Mouse (Mus musculus) limb, embryonic 13.5 days (tissue): ENCODE data around the gene Slc44a5. TPM values are rescaled to one million over a fixed set of nuclear protein-coding genes. Genes with fewer than 3 reads are reported as not detected.
"Not testable (repeated sequence)": the region's sequence is repeated elsewhere in the genome, so short reads cannot be mapped to it uniquely, and the experiment has no call there.

Experiments used
- ATAC-seq: fragments of 200-750 bp; cut with Nextera tagmentation; 2 replicates; pipeline ENCODE4 v1.8.0; 2017; ENCODE audit warnings: low read depth, moderate number of reproducible peaks, moderate TSS enrichment; ENCODE audit not compliant: low FRiP score
- H3K27ac ChIP-seq: fragments of 300-500 bp; sonication (generic); 2 replicates; pipeline ENCODE4 v1.5.1; 2015; ENCODE audit warnings: inconsistent platforms, mild to moderate bottlenecking, moderate library complexity
- H3K27me3 ChIP-seq: fragments of 300-500 bp; sonication (generic); 2 replicates; pipeline ENCODE4 v1.6.1; 2015; ENCODE audit warnings: mild to moderate bottlenecking, inconsistent platforms
- H3K36me3 ChIP-seq: fragments of 300-500 bp; sonication (generic); 2 replicates; pipeline ENCODE4 v1.6.1; 2015; ENCODE audit warnings: inconsistent platforms, mild to moderate bottlenecking, moderate library complexity
- H3K4me1 ChIP-seq: fragments of 300-500 bp; sonication (generic); 2 replicates; pipeline ENCODE4 v1.6.1; 2015; ENCODE audit warnings: inconsistent platforms
- H3K4me2 ChIP-seq: fragments of 300-500 bp; sonication (generic); replicated peaks from 2 replicates; pipeline ENCODE4 v1.6.1; 2015; ENCODE audit warnings: inconsistent platforms, mild to moderate bottlenecking, moderate library complexity
- H3K4me3 ChIP-seq: fragments of 300-500 bp; sonication (generic); 2 replicates; pipeline ENCODE4 v1.5.1; 2015; ENCODE audit warnings: moderate library complexity, mild to moderate bottlenecking, inconsistent platforms
- H3K9ac ChIP-seq: fragments of 300-500 bp; sonication (generic); 2 replicates; pipeline ENCODE4 v1.6.1; 2015; ENCODE audit warnings: mild to moderate bottlenecking, inconsistent platforms
- H3K9me3 ChIP-seq: fragments of 300-500 bp; sonication (generic); 2 replicates; pipeline ENCODE4 v1.6.1; 2016; ENCODE audit warnings: inconsistent platforms
- WGBS: fragments of 180-500 bp; shearing (Covaris S2); methylation state at CpG from one replicate; pipeline ENCODE4 v1.1.7; 2015; 5-methylcytosine and 5-hydroxymethylcytosine counted together
- polyA plus RNA-seq: library from polyadenylated mRNA; unstranded; fragments of >200 nt; fragmentation: Nextera tagmentation; extraction: Ambion mirVana; gene quantifications from 2 replicates; pipeline ENCODE4 v1.2.1, GENCODE M21; 2015

Slc44a5 gene
- polyA plus RNA-seq, 1 experiment from 2014 or later = 1.0 TPM

GRCm38 (mm10) chr3:154141346-154141745 lies 168.1 kb downstream of the Slc44a5 start:
- ATAC-seq = no peak
- no peak overlapping the region for H3K4me2 ChIP-seq
- no peak overlapping the region for H3K27ac ChIP-seq
- no peaks in the 10 kb centered on the region for H3K4me1 ChIP-seq
- H3K9me3 ChIP-seq = no peaks in the 10 kb centered on the region
- WGBS = 70% methylated on average over 4 of the region's 4 CpGs
- no peak overlapping the region for H3K9ac ChIP-seq
- no peak overlapping the region for H3K4me3 ChIP-seq
- H3K27me3 ChIP-seq = no peaks in the 10 kb centered on the region
- no peaks in the 10 kb centered on the region for H3K36me3 ChIP-seq

DNA sequence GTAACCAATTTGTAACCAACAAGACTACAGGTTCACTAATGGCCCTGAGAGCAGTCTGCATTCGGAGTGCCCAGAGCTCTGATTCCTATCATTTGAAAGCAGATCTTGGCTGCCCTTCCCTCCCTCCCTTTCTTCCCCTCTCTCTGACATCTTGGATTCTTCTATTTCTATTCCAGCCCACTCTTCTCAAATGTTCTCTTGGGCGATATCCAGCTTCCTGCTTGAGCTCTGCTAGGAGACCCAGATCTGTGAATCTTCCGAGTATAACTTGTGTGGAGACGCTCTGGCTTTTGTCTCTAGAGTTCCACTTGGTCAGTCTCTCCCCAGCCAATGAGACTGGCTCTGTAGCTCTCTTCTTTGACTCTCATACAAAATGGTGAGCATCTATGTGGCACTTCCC lies 169.4 kb downstream of the Slc44a5 start:
- Histone ChIP-seq H3K27ac (no peak overlapping the region), H3K36me3 (no peaks in the 10 kb centered on the region), H3K4me3 (no peak overlapping the region), H3K9ac (no peak overlapping the region), H3K27me3 (no peaks in the 10 kb centered on the region), H3K9me3 (no peaks in the 10 kb centered on the region), H3K4me1 (no peaks in the 10 kb centered on the region), H3K4me2 (no peak overlapping the region)
- no peak for ATAC-seq
- WGBS = 87% methylated on average over 4 of the region's 4 CpGs

DNA sequence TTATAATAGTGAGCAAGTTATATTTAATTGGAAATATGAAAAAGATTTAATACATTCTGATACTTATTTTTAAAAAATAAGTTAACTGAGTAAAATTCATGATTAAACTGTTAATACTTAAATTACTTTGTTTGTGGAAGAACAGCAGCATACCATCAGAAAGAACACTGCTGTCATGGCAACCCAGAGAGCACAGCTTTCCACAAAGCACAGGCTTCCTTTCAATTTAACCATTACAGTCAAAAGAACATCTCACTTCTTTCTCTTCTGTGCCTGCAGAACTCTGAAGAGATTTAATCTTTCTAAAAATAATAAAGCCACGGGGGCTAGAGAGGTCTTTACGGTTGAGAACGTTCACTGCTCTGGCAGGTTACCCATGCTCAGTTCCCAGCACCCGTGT lies 172.5 kb downstream of the Slc44a5 start:
- no peak overlapping the region for H3K4me3 ChIP-seq
- WGBS = 81% methylated on average over 4 of the region's 4 CpGs
- no peak overlapping the region for H3K9ac ChIP-seq
- H3K27me3 ChIP-seq = no peaks in the 10 kb centered on the region
- no peak overlapping the region for H3K27ac ChIP-seq
- H3K36me3 ChIP-seq = no peaks in the 10 kb centered on the region
- no peak overlapping the region for H3K4me2 ChIP-seq
- H3K9me3 ChIP-seq = no peaks in the 10 kb centered on the region
- no peak for ATAC-seq
- no peaks in the 10 kb centered on the region for H3K4me1 ChIP-seq

DNA sequence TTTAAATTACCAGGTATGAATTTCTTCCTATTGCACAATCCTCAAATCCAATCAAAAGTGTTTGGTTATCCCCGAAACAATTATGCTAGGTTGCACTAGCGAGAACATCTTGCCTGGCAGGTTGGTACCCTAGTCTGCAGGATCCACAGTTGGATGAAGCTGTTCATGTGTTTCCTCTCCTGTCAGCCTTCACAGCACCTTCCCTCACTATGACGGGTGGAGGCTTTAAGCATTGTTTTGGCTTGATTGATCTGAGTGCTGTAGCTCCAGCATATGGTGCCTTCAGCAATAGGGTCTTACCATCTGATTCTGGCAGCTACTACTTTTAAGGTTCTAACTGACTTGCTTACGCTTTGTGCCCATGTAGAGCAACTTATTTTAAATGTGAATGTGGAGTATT lies 176.5 kb downstream of the Slc44a5 start:
- no peak for ATAC-seq
- Histone ChIP-seq H3K9ac (no peak overlapping the region), H3K36me3 (no peaks in the 10 kb centered on the region), H3K27me3 (no peaks in the 10 kb centered on the region), H3K9me3 (no peaks in the 10 kb centered on the region), H3K4me1 (no peaks in the 10 kb centered on the region), H3K27ac (no peak overlapping the region), H3K4me2 (no peak overlapping the region), H3K4me3 (no peak overlapping the region)
- 83% methylated on average over 4 of the region's 4 CpGs for WGBS

GRCm38 (mm10) chr3:154153541-154153940 lies 180.3 kb downstream of the Slc44a5 start:
- not testable (repeated sequence) for H3K4me2 ChIP-seq, H3K4me3 ChIP-seq, H3K27ac ChIP-seq, H3K27me3 ChIP-seq, H3K36me3 ChIP-seq, H3K4me1 ChIP-seq, H3K9ac ChIP-seq, H3K9me3 ChIP-seq, ATAC-seq
- 79% methylated on average over 3 of the region's 3 CpGs for WGBS

DNA sequence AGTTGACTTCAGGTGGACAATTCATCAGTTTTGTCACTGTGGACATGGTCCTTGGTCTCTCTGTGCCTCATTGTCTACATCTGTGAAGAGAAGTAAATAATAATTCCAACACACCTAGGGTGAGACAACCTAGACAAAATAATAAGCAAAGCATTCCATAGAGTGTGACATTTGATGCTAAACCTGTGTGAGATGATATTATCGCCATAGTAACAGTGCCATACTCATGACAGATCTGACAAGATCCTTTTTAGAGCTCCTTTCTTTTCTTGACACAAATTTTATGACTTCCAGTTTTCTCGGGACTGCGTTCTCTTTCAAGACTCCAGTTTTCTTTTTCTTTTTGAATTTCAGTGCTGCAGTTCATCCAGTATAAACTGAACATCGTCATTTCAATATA lies 192.6 kb downstream of the Slc44a5 start:
- 83% methylated on average over 4 of the region's 4 CpGs for WGBS
- no peak overlapping the region for H3K4me3 ChIP-seq
- no peaks in the 10 kb centered on the region for H3K4me1 ChIP-seq
- ATAC-seq = no peak
- no peak overlapping the region for H3K4me2 ChIP-seq
- H3K27ac ChIP-seq = no peak overlapping the region
- H3K36me3 ChIP-seq = no peaks in the 10 kb centered on the region
- no peaks in the 10 kb centered on the region for H3K27me3 ChIP-seq
- no peak overlapping the region for H3K9ac ChIP-seq
- no peaks in the 10 kb centered on the region for H3K9me3 ChIP-seq

GRCm38 (mm10) chr3:154171881-154172592 lies 198.8 kb downstream of the Slc44a5 start:
- Histone ChIP-seq H3K9ac (no peak overlapping the region), H3K9me3 (no peaks in the 10 kb centered on the region), H3K4me1 (no peaks in the 10 kb centered on the region), H3K27me3 (no peaks in the 10 kb centered on the region), H3K36me3 (no peaks in the 10 kb centered on the region), H3K27ac (no peak overlapping the region), H3K4me2 (no peak overlapping the region), H3K4me3 (no peak overlapping the region)
- ATAC-seq = no peak
- 68% methylated on average over 10 of the region's 10 CpGs for WGBS

DNA sequence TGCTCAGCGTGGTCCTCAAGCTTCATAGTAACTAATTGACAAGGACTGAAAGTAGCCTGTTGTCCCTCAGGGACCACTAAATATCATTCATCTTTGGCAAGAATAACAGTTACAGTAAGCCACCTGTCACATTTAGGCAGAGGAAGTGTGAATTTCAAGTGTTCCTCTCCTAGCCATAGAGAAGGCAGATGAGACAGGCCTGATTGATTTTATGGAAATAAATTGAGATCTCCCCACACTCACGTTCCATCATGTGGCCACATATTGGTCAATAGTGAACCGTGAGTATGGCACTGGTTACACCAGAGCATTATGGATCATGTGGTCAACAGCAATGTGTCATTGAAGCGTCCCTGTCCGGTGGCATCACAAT lies 199.3 kb downstream of the Slc44a5 start:
- Histone ChIP-seq H3K4me2 (no peak overlapping the region), H3K36me3 (no peaks in the 10 kb centered on the region), H3K4me1 (no peaks in the 10 kb centered on the region), H3K27ac (no peak overlapping the region), H3K27me3 (no peaks in the 10 kb centered on the region), H3K4me3 (no peak overlapping the region), H3K9ac (no peak overlapping the region), H3K9me3 (no peaks in the 10 kb centered on the region)
- ATAC-seq = no peak
- 88% methylated on average over 5 of the region's 5 CpGs for WGBS

- 61% methylated on average over 1 of the region's 1 CpGs for WGBS
- no peak overlapping the region for H3K4me2 ChIP-seq
- H3K27me3 ChIP-seq = no peaks in the 10 kb centered on the region
Observed at GRCm38 (mm10) chr3:154173556-154173955, 200.3 kb downstream of the Slc44a5 start.

DNA sequence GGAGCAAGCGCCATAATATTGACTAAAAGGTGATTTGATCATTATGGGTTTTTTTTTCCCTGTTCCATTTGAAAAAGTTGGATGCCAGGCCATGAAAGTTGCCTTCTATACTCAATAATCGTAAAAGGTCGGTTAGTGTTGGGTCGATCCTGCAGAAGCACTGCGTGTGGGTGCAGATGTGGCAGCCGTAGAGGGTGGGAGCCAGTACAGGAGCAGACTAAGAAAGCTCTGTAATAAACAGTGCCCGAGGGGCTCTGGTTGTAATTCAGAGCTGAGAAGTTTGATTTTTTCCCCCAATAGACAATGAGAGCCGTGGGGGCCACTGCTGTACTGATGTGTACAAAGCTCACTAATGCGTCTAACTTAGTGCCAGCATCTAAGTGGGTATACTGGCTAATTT lies 200.8 kb downstream of the Slc44a5 start:
- Histone ChIP-seq H3K4me1 (peaks cover 4% of the 10 kb centered on the region; the same call in 1 of the 2 replicates), H3K4me3 (no peak overlapping the region), H3K9me3 (no peaks in the 10 kb centered on the region), H3K4me2 (no peak overlapping the region), H3K27ac (no peak overlapping the region), H3K27me3 (no peaks in the 10 kb centered on the region), H3K9ac (no peak overlapping the region), H3K36me3 (no peaks in the 10 kb centered on the region)
- ATAC-seq = no peak
- WGBS = 32% methylated on average over 9 of the region's 9 CpGs

More at GRCm38 (mm10) chr3:154173556-154173955, 200.3 kb downstream of the Slc44a5 start:
- Histone ChIP-seq H3K27ac (no peak overlapping the region), H3K9me3 (no peaks in the 10 kb centered on the region), H3K36me3 (no peaks in the 10 kb centered on the region), H3K4me1 (peaks cover 4% of the 10 kb centered on the region; the same call in 1 of the 2 replicates), H3K4me3 (no peak overlapping the region), H3K9ac (no peak overlapping the region)
- no peak for ATAC-seq

- no peak overlapping the region for H3K4me3 ChIP-seq
Observed at GRCm38 (mm10) chr3:154174766-154175165, 201.5 kb downstream of the Slc44a5 start.

DNA sequence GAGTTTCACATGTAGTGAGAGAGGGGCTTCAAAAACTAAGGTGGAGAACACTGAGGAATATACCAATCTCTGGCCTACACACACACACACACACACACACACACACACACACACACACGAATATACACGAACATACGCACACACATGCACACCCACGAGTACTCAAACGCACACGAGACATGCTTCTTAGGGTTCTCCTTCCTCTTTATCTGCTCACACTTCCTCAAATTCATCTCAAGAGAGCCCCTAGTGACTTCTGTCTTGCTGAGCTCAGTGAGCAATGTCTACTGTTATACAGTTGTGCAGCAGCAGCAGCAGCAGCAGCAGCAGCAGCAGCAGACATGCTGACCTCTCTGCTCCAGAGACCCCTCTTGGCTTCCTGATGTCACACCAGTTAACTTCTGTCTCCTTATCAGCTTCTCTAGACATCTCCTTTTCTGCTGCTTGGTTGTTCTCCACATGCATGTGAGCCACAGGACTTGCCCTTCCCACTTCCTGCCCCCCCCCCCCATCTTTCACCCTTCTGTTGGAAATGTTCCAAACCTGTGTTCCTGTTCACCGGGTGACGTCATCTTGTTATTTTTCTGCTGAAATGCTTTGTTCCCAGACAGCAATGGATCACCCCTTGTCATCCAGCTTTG lies 204.5 kb downstream of the Slc44a5 start:
- H3K36me3 ChIP-seq = no peaks in the 10 kb centered on the region
- ATAC-seq = no peak
- 65% methylated on average over 8 of the region's 8 CpGs for WGBS

More at GRCm38 (mm10) chr3:154174766-154175165, 201.5 kb downstream of the Slc44a5 start:
- no peak for ATAC-seq
- H3K9me3 ChIP-seq = no peaks in the 10 kb centered on the region
- H3K9ac ChIP-seq = no peak overlapping the region
- H3K27me3 ChIP-seq = no peaks in the 10 kb centered on the region
- H3K4me2 ChIP-seq = no peak overlapping the region
- H3K36me3 ChIP-seq = no peaks in the 10 kb centered on the region
- WGBS = 88% methylated on average over 7 of the region's 7 CpGs
- H3K4me1 ChIP-seq = peaks cover 4% of the 10 kb centered on the region; the same call in 1 of the 2 replicates
- no peak overlapping the region for H3K27ac ChIP-seq

More for the DNA sequence above, 204.5 kb downstream of the Slc44a5 start:
- Histone ChIP-seq H3K4me1 (peaks cover 4% of the 10 kb centered on the region; the same call in 1 of the 2 replicates), H3K9me3 (no peaks in the 10 kb centered on the region), H3K9ac (no peak overlapping the region), H3K4me2 (no peak overlapping the region), H3K27ac (no peak overlapping the region), H3K4me3 (no peak overlapping the region), H3K27me3 (no peaks in the 10 kb centered on the region)
